Mouse (Mus musculus) urinary bladder, postnatal 36 days (tissue): ENCODE results near the gene Crkl.

Source experiments
- DNase-seq, 2 experiments: peaks; one replicate each; pipeline ENCODE4 v3.0.0; 2022; ENCODE audit warnings: low spot score in 2 of 2, mixed read lengths in 1 of 2

The Crkl gene

DNA sequence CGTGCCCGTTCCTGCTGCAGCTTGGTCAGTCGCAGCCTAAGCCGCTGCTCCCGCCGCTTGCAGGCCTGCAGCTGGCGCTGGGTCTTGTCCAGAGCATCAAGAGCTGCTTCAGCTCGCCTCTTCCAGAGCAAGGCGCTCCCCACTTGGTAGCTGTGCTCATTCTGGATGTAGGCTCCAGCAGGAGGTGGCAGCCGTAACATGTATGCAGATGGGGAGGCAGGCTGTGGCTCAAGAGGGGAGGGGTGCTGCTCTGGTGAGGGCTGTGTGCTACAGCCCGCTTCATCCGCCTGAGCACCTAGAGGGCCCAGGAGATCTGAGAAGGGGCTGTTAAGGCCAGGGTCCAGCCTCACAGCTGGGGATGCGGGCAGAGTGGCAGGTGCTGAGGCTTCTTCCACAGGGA, 76.5 kb downstream of the Crkl start:
- no peak for DNase-seq

DNA sequence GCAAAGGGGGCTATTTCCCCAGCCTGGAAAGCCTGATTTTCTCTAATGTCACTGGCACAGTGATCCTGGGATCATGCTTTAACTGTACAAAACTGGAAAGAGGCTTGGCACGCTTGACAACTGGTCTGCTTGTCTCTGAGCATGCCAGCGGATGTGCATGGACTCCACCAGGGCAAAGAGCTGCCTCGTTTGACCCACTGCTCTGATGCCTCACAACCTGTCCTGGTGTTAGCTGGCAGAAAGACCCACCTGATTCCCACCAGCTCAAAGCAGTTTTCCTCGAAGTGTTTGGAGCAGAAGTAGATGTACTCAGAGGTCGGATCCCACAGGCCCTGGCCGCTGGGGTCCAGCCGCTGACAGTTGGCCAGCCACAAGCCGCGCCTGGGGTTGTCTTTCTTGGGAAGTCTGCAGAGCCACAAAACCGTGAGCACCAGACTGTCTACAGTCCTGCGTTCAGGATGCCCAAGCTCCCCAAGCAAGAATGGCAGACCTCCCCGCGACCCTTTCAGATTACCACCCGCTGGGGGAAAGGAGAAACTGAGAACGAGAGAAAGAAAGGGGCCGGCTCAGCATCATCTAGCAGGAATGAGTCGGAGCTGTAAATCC, 78.3 kb downstream of the Crkl start:
- no peak for DNase-seq

DNA sequence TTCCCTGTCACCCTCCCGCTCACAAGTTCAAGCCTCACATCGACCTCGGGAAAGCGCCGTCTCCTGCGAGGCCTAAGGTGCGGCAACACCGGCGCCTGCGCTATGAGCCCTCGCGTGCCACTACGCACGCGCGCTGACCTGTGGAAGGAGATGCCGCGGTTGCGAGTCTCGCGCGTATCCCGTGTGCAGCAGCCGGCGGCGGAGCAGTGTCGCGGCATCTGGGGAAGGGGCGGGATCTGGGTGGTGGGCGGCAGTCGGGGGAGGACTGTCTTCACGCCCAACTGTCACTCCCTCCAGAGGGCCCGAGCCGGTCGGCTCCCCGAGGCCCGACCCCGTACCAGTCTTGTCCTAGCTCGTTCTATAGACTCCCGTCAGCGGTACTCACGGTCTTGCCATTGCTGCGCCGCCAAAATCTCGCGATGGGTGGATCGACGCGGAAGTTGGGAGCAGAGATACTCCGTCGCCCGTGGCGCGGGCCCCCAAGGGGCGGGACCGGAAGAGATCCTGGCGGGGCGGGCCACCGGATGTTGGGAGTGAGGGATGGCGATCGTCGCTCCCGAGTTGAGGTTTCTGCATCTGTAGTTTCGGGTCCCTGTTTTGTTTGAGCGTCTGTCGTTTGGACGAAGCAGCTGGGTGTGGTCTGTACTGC, 79.0 kb downstream of the Crkl start, which contains the start of gene Thap7:
Thap7 (minus strand) TSS at position 497 of the 649 bp plus-strand sequence.
- DNase-seq: peak; percentile 96

DNA sequence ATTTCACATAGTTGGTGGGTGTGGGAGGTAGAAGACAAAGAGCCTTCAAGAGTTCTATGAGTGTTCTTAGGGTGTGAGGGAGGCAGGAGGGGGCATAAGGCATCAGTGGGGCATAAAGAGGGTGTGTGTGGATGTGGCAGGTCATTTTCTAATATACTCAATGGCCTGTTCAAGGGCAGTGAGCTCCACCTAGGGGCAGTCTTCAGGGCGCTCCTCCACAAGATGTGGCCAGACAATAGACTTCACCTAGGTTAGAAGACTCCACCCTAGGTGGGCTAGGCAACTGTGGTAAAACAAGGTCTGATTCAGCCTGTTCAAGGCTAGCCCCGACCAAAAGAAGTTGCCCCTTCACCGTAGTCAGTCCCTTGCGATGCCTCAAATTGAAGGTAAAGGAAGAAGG, 80.5 kb downstream of the Crkl start:
- DNase-seq: no peak

DNA sequence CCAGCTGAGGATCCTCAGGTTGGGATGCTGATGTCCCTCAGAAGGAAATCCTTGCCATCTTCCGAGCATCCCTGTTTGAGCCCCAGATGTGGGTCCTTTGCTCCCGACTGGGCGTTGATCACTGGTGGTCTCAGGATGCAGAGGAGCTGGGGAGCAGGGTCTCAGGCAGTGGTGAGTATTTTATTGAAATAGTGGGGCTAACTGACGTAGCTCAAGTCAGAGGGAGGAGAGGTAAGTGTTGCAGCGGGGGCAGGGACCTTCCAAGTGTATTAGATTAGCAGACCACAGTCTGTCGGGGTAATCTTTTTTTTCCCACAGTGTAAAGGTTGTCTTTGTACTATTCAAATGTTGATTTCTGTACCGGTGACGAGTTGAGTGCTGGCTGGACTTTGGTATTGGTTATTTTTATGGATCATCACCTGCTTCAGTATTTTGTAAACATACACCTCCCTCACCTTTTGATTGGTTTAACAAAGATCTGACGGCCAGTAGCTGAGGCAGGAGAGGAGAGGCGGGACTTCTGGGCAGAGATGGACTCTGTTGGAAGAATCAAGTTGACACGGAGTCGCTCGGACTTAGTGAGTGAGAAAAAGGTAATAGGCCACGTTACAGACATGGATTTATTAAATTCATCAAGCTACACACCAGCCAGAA, 81.0 kb downstream of the Crkl start:
- DNase-seq: no peak

DNA sequence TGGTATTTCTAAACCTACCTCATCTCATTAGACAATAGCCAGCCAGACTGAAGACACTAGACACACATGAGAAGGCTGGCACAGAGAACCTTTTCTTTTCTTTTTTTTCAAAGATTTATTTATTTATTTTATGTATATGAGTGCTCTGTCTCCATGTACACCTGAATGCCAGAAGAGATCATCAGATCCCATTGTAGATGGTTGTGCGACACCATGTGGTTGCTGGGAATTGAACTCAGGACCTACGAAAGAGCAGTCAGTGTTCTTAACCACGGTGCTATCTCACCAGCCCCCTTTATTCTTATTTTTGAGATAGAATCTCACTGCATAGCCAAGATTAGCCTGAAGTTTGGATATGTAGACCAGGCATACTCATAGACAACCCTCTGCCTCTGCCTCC, 84.8 kb downstream of the Crkl start:
- no peak for DNase-seq
